Mouse (Mus musculus) c-Kit-positive CD71-positive TER-119-positive erythroid progenitor cells, embryonic 14.5 days (primary cell): Measurements from ENCODE around the gene Jmjd8.

Experiments used
- DNase-seq: peaks from one replicate; pipeline ENCODE4 v3.0.0-alpha.2; 2013; ENCODE audit warnings: low spot score

Jmjd8 gene

GRCm38 (mm10) chr17:25832436-25833290, 4.0 kb downstream of the Jmjd8 start:
- peak; percentile 98 for DNase-seq

GRCm38 (mm10) chr17:25833291-25833663, 4.6 kb downstream of the Jmjd8 start, which contains the start of gene Stub1:
TSS of gene Stub1 (minus strand) at chr17:25833404.
- peak; percentile 61 for DNase-seq

GRCm38 (mm10) chr17:25833961-25834594, 5.4 kb downstream of the Jmjd8 start:
- no peak for DNase-seq

- no peak for DNase-seq
Measured at GRCm38 (mm10) chr17:25834595-25835222, 6.0 kb downstream of the Jmjd8 start.

- no peak for DNase-seq
Measured at GRCm38 (mm10) chr17:25835301-25835700, 6.6 kb downstream of the Jmjd8 start.

GRCm38 (mm10) chr17:25835816-25836215, 7.1 kb downstream of the Jmjd8 start:
- DNase-seq = no peak

- DNase-seq = no peak
Measured at GRCm38 (mm10) chr17:25836397-25837075, 7.9 kb downstream of the Jmjd8 start.

- no peak for DNase-seq
Measured at GRCm38 (mm10) chr17:25837076-25837410, 8.4 kb downstream of the Jmjd8 start, which contains the start of gene Rhbdl1. TSS of gene Rhbdl1 (minus strand) at chr17:25837295.

GRCm38 (mm10) chr17:25837533-25837932, 8.9 kb downstream of the Jmjd8 start:
- DNase-seq = no peak

GRCm38 (mm10) chr17:25838904-25839303, 10.2 kb downstream of the Jmjd8 start:
- no peak for DNase-seq

GRCm38 (mm10) chr17:25839455-25840235, 11.0 kb downstream of the Jmjd8 start:
- DNase-seq = no peak

GRCm38 (mm10) chr17:25840519-25840918, 11.9 kb downstream of the Jmjd8 start:
- no peak for DNase-seq

GRCm38 (mm10) chr17:25841117-25841880, 12.6 kb downstream of the Jmjd8 start, which contains the start of gene Gm20683:
TSS of gene Gm20683 (minus strand) at chr17:25841763.
- no peak for DNase-seq

GRCm38 (mm10) chr17:25842509-25842908, 13.8 kb downstream of the Jmjd8 start:
- DNase-seq = no peak

GRCm38 (mm10) chr17:25843122-25843521, 14.5 kb downstream of the Jmjd8 start:
- no peak for DNase-seq

GRCm38 (mm10) chr17:25843636-25844395, 15.1 kb downstream of the Jmjd8 start:
- no peak for DNase-seq

GRCm38 (mm10) chr17:25844396-25844901, 15.8 kb downstream of the Jmjd8 start, which contains the start of gene Rhot2:
TSS of gene Rhot2 (minus strand) at chr17:25844851.
- peak; percentile 90 for DNase-seq

GRCm38 (mm10) chr17:25860229-25860628, 31.6 kb downstream of the Jmjd8 start:
- no peak for DNase-seq
